Mouse (Mus musculus) kidney, adult 11 months (tissue): ENCODE data around the gene Bnipl.
A peak's percentile ranks its signal among the peaks of the same experiment; 100 is the strongest.
"Not testable (repeated sequence)": the region's sequence is repeated elsewhere in the genome, so short reads cannot be mapped to it uniquely, and the experiment has no call there.

Source experiments
- DNase-seq: peaks from one replicate; pipeline ENCODE4 v3.0.0; 2022

Bnipl gene

GRCm38 (mm10) chr3:95235386-95236301 lies 15.3 kb downstream of the Bnipl start:
- no peak for DNase-seq

GRCm38 (mm10) chr3:95233303-95233980 lies 17.6 kb downstream of the Bnipl start:
- peak; percentile 29 for DNase-seq

- DNase-seq, result peak; percentile 78
These were observed 18.2 kb downstream of the Bnipl start for GRCm38 (mm10) chr3:95232771-95233170.

- DNase-seq, result peak; percentile 57
These were observed 19.4 kb downstream of the Bnipl start, which contains the start of gene Mllt11 for GRCm38 (mm10) chr3:95231298-95232221. TSS of gene Mllt11 (minus strand) at chr3:95232171.

GRCm38 (mm10) chr3:95230495-95231297 lies 20.3 kb downstream of the Bnipl start:
- peak; percentile 70 for DNase-seq

GRCm38 (mm10) chr3:95229781-95230494 lies 21.1 kb downstream of the Bnipl start:
- peak; percentile 71 for DNase-seq

GRCm38 (mm10) chr3:95228894-95229780 lies 21.9 kb downstream of the Bnipl start:
- DNase-seq, result peak; percentile 66

- peak; percentile 86 for DNase-seq
These were observed 22.7 kb downstream of the Bnipl start, which contains the start of gene Cdc42se1 for GRCm38 (mm10) chr3:95228148-95228893. TSS of gene Cdc42se1 (plus strand) at chr3:95228732.

- DNase-seq, result no peak
These were observed 23.8 kb downstream of the Bnipl start for GRCm38 (mm10) chr3:95227214-95227613.

- DNase-seq, result peak; percentile 63
These were observed 26.7 kb downstream of the Bnipl start for GRCm38 (mm10) chr3:95224295-95224694.

- no peak for DNase-seq
These were observed 28.0 kb downstream of the Bnipl start for GRCm38 (mm10) chr3:95223041-95223440.

- DNase-seq, result peak; percentile 23
These were observed 32.4 kb downstream of the Bnipl start for GRCm38 (mm10) chr3:95218466-95219137.

- peak; percentile 93 for DNase-seq
These were observed 33.5 kb downstream of the Bnipl start, which contains the start of gene Gabpb2 for GRCm38 (mm10) chr3:95217255-95218134. TSS of gene Gabpb2 (minus strand) at chr3:95217916.

GRCm38 (mm10) chr3:95216655-95217254 lies 34.2 kb downstream of the Bnipl start:
- DNase-seq, result no peak

- no peak for DNase-seq
These were observed 37.4 kb downstream of the Bnipl start for GRCm38 (mm10) chr3:95213609-95213975.

- DNase-seq, result not testable (repeated sequence)
These were observed 37.9 kb downstream of the Bnipl start for GRCm38 (mm10) chr3:95212889-95213608.
